In genomic region chr5:137740506-137740905, GRCm38 (mm10) we compare ENCODE assay signal across 8 mouse cellular contexts. TPM values are rescaled to one million over a fixed set of nuclear protein-coding genes. Genes with fewer than 3 reads are reported as not detected.
DNase-seq lines count a peak whose midpoint lies in the region; ATAC-seq and TF ChIP-seq lines count a peak whose summit lies in the region.

No protein-coding gene starts in this region.

- 12% methylated on average over 11 of the region's 11 CpGs for WGBS in forebrain, embryonic 11.5 days
- 46% methylated on average over 11 of the region's 11 CpGs for WGBS in liver, embryonic 14.5 days (ENCODE audit: insufficient replicate concordance)

- peak overlapping the region; percentile 87 for H3K4me3 ChIP-seq in gastrocnemius, adult 2 months
- H3K4me3 ChIP-seq in C2C12 (ENCODE audit: insufficient read depth, poor library complexity, severe bottlenecking) = peak overlapping the region; percentile 36
- peak overlapping the region; percentile 71 for H3K4me3 ChIP-seq in forebrain, embryonic 11.5 days (ENCODE audit: low read depth, low read length)
- peak overlapping the region; percentile 67 for H3K4me3 ChIP-seq in liver, embryonic 14.5 days (ENCODE audit: insufficient read depth in 1 of 2, low read depth in 2 of 2, low read length in 2 of 2)

- H3K4me1 ChIP-seq in forebrain, embryonic 11.5 days (replicated peaks; ENCODE audit: control insufficient read depth, insufficient read depth, low read length) = peaks cover 28% of the 10 kb centered on the region
- peaks cover 18 to 20% of the 10 kb centered on the region in 2 experiments for H3K4me1 ChIP-seq in liver, embryonic 14.5 days (replicated peaks; ENCODE audit: control insufficient read depth in 2 of 2, insufficient read depth in 2 of 2, low read length in 1 of 2)

- no peaks in the 10 kb centered on the region for H3K36me3 ChIP-seq in C2C12 (ENCODE audit: control insufficient read depth, insufficient read depth)
- H3K36me3 ChIP-seq in forebrain, embryonic 11.5 days (ENCODE audit: control insufficient read depth, insufficient read depth, low read length) = no peaks in the 10 kb centered on the region
- H3K36me3 ChIP-seq in liver, embryonic 14.5 days (replicated peaks; ENCODE audit: control insufficient read depth, insufficient read depth, low read depth) = no peaks in the 10 kb centered on the region

- H3K79me2 ChIP-seq in C2C12 (ENCODE audit: control insufficient read depth, insufficient read depth) = no peaks in the 10 kb centered on the region

- no peaks in the 10 kb centered on the region for H3K9me3 ChIP-seq in forebrain, embryonic 11.5 days (ENCODE audit: control insufficient read depth, low read length)
- no peaks in the 10 kb centered on the region for H3K9me3 ChIP-seq in liver, embryonic 14.5 days (ENCODE audit: control insufficient read depth, low read length)

- no peak for TF ChIP-seq EP300 in liver, embryonic 14.5 days (IDR thresholded peaks at IDR 0.05; ENCODE audit: low read depth)

- H3K9ac ChIP-seq in forebrain, embryonic 11.5 days (ENCODE audit: low read length) = peak overlapping the region; percentile 74
- peak overlapping the region; percentile 74 for H3K9ac ChIP-seq in liver, embryonic 14.5 days (replicated peaks)

- peak overlapping the region; percentile 85 for H3K4me2 ChIP-seq in forebrain, embryonic 11.5 days (ENCODE audit: low read depth, low read length, severe bottlenecking)
- H3K4me2 ChIP-seq in liver, embryonic 14.5 days (ENCODE audit: low read depth) = peak overlapping the region; percentile 96

- peak overlapping the region; percentile 12; the same call in 1 of the 2 replicates for H3K27ac ChIP-seq in gastrocnemius, adult 2 months
- peak overlapping the region; percentile 48; the same call in 1 of the 2 replicates for H3K27ac ChIP-seq in forebrain, embryonic 11.5 days (ENCODE audit: low read depth, low read length)
- no peak overlapping the region for H3K27ac ChIP-seq in liver, embryonic 14.5 days

- H3K79me3 ChIP-seq in C2C12 (ENCODE audit: low read depth) = no peaks in the 10 kb centered on the region

- H3K27me3 ChIP-seq in C2C12 (ENCODE audit: control insufficient read depth, insufficient read depth, insufficient read length) = no peaks in the 10 kb centered on the region
- no peaks in the 10 kb centered on the region for H3K27me3 ChIP-seq in forebrain, embryonic 11.5 days (ENCODE audit: control insufficient read depth, insufficient read depth, low read length)
- H3K27me3 ChIP-seq in liver, embryonic 14.5 days (ENCODE audit: control insufficient read depth, insufficient read depth, low read length) = no peaks in the 10 kb centered on the region

- intact Hi-C loops in gastrocnemius, adult 2 months (cut with DNase I) = loop anchor here (10.0 kb wide), 1 partner anchor 236 kb away; the partner anchor contains the start of gene Pop7
- intact Hi-C loops in left cerebral cortex, postnatal 10 days (cut with DNase I) = no loop called here

- DNase-seq in gastrocnemius, adult 2 months = no peak
- no peak for DNase-seq in gastrocnemius, adult 8-10 months (ENCODE audit: low spot score in 2 of 2)
- DNase-seq in forebrain, embryonic 11.5 days (ENCODE audit: low spot score) = peak; percentile 64
- no peak for DNase-seq in liver, embryonic 14.5 days (ENCODE audit: low read depth in 3 of 3, low spot score in 3 of 3)
- no peak for DNase-seq in left cerebral cortex, postnatal 10 days (ENCODE audit: extremely low spot score in 1 of 2, low spot score in 2 of 2)
- no peak for DNase-seq in spleen, adult 18-20 months
- no peak for DNase-seq in lung, adult 18-20 months

- H3ac ChIP-seq in C2C12 (ENCODE audit: control insufficient read depth, insufficient read length, low read depth) = no peak overlapping the region

- TF ChIP-seq CTCF in gastrocnemius, adult 2 months (IDR thresholded peaks at IDR 0.05) = no peak
- TF ChIP-seq CTCF in C2C12 (IDR thresholded peaks at IDR 0.05; ENCODE audit: control insufficient read depth, insufficient read depth, insufficient read length) = no peak
- TF ChIP-seq CTCF in liver, embryonic 14.5 days (IDR thresholded peaks at IDR 0.05; ENCODE audit: low read depth) = no peak

- ATAC-seq in forebrain, embryonic 11.5 days (replicated peaks; ENCODE audit: low FRiP score) = no peak; the same call in 1 of the 2 replicates
- ATAC-seq in liver, embryonic 14.5 days (ENCODE audit: insufficient read depth) = no peak

TF ChIP-seq in C2C12, 6 proteins besides CTCF, POLR2A, EP300 and RAD21:
- no peak for TF ChIP-seq MAX (IDR thresholded peaks at IDR 0.05)
- TF ChIP-seq MYOG (IDR thresholded peaks at IDR 0.05; ENCODE audit: control insufficient read depth, extremely low read depth, insufficient read length) = no peak
- TF ChIP-seq CEBPB (IDR thresholded peaks at IDR 0.05; ENCODE audit: low read depth) = no peak
- TF ChIP-seq MYOD1 (IDR thresholded peaks at IDR 0.05; ENCODE audit: control insufficient read depth, insufficient read length, low read depth) = no peak
- no peak for TF ChIP-seq USF1 (IDR thresholded peaks at IDR 0.05; ENCODE audit: low read depth)
- TF ChIP-seq FOSL1 (IDR thresholded peaks at IDR 0.05; ENCODE audit: insufficient read depth, low read length, poor library complexity, severe bottlenecking) = no peak

RNA-seq across cellular contexts. Expression of gene Nyap1, which starts 0.9 kb away (rescaled TPM):
- under 1 TPM; 0.05 to 0.45 TPM for total RNA-seq in gastrocnemius, adult 2 months (2021)
- total RNA-seq in gastrocnemius, adult 8-10 months (2022) = under 1 TPM in 2 of 4 experiments, not detected in 2; 0.10 to 0.16 TPM
- 3.6 TPM for polyA plus RNA-seq in C2C12 (2012; fragmentation: generic; extraction: Trizol)
- 3.8 and 4.4 TPM in 2 replicates for polyA plus RNA-seq in forebrain, embryonic 11.5 days (2014; fragmentation: Nextera tagmentation; extraction: Ambion mirVana)
- 0.96 and 1.2 TPM in 2 replicates for polyA plus RNA-seq in liver, embryonic 14.5 days (2012; rRNA removed)
- polyA plus RNA-seq in liver, embryonic 14.5 days (2014; fragmentation: Nextera tagmentation; extraction: Ambion mirVana) = 0.03 and 0.05 TPM in 2 replicates
- 100 to 1,000 TPM; 116 to 119 TPM for total RNA-seq in left cerebral cortex, postnatal 10 days (2021)

RNA-seq across cellular contexts. Expression of gene Tsc22d4, which starts 5.0 kb away (rescaled TPM):
- 10 to 100 TPM; 43.5 to 58.6 TPM for total RNA-seq in gastrocnemius, adult 2 months (2021)
- 10 to 100 TPM; 39.6 to 68.9 (median 47.7) TPM for total RNA-seq in gastrocnemius, adult 8-10 months (2022)
- polyA plus RNA-seq in C2C12 (2012; fragmentation: generic; extraction: Trizol) = 32.4 TPM
- 81.1 and 83.5 TPM in 2 replicates for polyA plus RNA-seq in forebrain, embryonic 11.5 days (2014; fragmentation: Nextera tagmentation; extraction: Ambion mirVana)
- polyA plus RNA-seq in liver, embryonic 14.5 days (2012; rRNA removed) = 23.0 and 26.8 TPM in 2 replicates
- 49.7 and 62.2 TPM in 2 replicates for polyA plus RNA-seq in liver, embryonic 14.5 days (2014; fragmentation: Nextera tagmentation; extraction: Ambion mirVana)
- 100 to 1,000 TPM; 112 to 120 TPM for total RNA-seq in left cerebral cortex, postnatal 10 days (2021)

RNA-seq across cellular contexts. Expression of gene Ppp1r35, which starts 38.1 kb away (rescaled TPM):
- total RNA-seq in gastrocnemius, adult 2 months (2021) = 1 to 10 TPM; 5.4 to 6.9 TPM
- total RNA-seq in gastrocnemius, adult 8-10 months (2022) = 1 to 10 TPM; 4.7 to 6.0 (median 5.3) TPM
- polyA plus RNA-seq in C2C12 (2012; fragmentation: generic; extraction: Trizol) = 42.7 TPM
- 72.8 and 77.9 TPM in 2 replicates for polyA plus RNA-seq in forebrain, embryonic 11.5 days (2014; fragmentation: Nextera tagmentation; extraction: Ambion mirVana)
- 22.8 and 23.1 TPM in 2 replicates for polyA plus RNA-seq in liver, embryonic 14.5 days (2012; rRNA removed)
- 25.5 and 27.0 TPM in 2 replicates for polyA plus RNA-seq in liver, embryonic 14.5 days (2014; fragmentation: Nextera tagmentation; extraction: Ambion mirVana)
- 10 to 100 TPM; 28.0 to 28.7 TPM for total RNA-seq in left cerebral cortex, postnatal 10 days (2021)

RNA-seq across cellular contexts. Expression of gene Mepce, which starts 46.9 kb away (rescaled TPM):
- total RNA-seq in gastrocnemius, adult 2 months (2021) = 10 to 100 TPM; 22.4 to 26.2 TPM
- total RNA-seq in gastrocnemius, adult 8-10 months (2022) = 10 to 100 TPM; 23.0 to 24.2 (median 23.3) TPM
- 44.6 TPM for polyA plus RNA-seq in C2C12 (2012; fragmentation: generic; extraction: Trizol)
- 11.9 and 12.4 TPM in 2 replicates for polyA plus RNA-seq in forebrain, embryonic 11.5 days (2014; fragmentation: Nextera tagmentation; extraction: Ambion mirVana)
- polyA plus RNA-seq in liver, embryonic 14.5 days (2012; rRNA removed) = 12.2 and 13.3 TPM in 2 replicates
- polyA plus RNA-seq in liver, embryonic 14.5 days (2014; fragmentation: Nextera tagmentation; extraction: Ambion mirVana) = 5.1 and 6.4 TPM in 2 replicates
- 10 to 100 TPM; 30.1 to 35.3 TPM for total RNA-seq in left cerebral cortex, postnatal 10 days (2021)

RNA-seq across cellular contexts. Expression of gene Zcwpw1, which starts 47.1 kb away (rescaled TPM):
- total RNA-seq in gastrocnemius, adult 2 months (2021) = under 1 TPM; 0.20 to 0.39 TPM
- under 1 TPM in 2 of 4 experiments, not detected in 2; 0.24 to 0.31 TPM for total RNA-seq in gastrocnemius, adult 8-10 months (2022)
- polyA plus RNA-seq in C2C12 (2012; fragmentation: generic; extraction: Trizol) = 0.73 TPM
- 18.1 and 21.2 TPM in 2 replicates for polyA plus RNA-seq in forebrain, embryonic 11.5 days (2014; fragmentation: Nextera tagmentation; extraction: Ambion mirVana)
- 2.2 and 3.1 TPM in 2 replicates for polyA plus RNA-seq in liver, embryonic 14.5 days (2012; rRNA removed)
- 2.1 and 2.4 TPM in 2 replicates for polyA plus RNA-seq in liver, embryonic 14.5 days (2014; fragmentation: Nextera tagmentation; extraction: Ambion mirVana)
- 1 to 10 TPM; 5.7 to 6.0 TPM for total RNA-seq in left cerebral cortex, postnatal 10 days (2021)

Comparison
In these comparisons a context has a peak if more than half of its experiments do, and no peak if none do; other contexts are left out.
1. H3K4me3 ChIP-seq: peak in every context shown above with its lines; median percentile 87 in gastrocnemius, adult 2 months; 71 in forebrain, embryonic 11.5 days; 67 in liver, embryonic 14.5 days; 36 in C2C12.
2. RNA of gene Nyap1, which starts 0.9 kb away (total RNA-seq): 116 to 119 TPM in left cerebral cortex, postnatal 10 days; 0.05 to 0.45 TPM in gastrocnemius, adult 2 months and 0.10 to 0.16 TPM in gastrocnemius, adult 8-10 months; every median in the first group is over 10 times any median in the second.